Mouse (Mus musculus) fibroblast of lung, adult 2 months (primary cell): ENCODE results near the gene Nceh1.
"Not testable (repeated sequence)": the region's sequence is repeated elsewhere in the genome, so short reads cannot be mapped to it uniquely, and the experiment has no call there.

ENCODE experiments used
- DNase-seq: peaks from one replicate; pipeline ENCODE4 v3.0.0-alpha.2; 2011; ENCODE audit warnings: low read depth

The Nceh1 gene

DNA sequence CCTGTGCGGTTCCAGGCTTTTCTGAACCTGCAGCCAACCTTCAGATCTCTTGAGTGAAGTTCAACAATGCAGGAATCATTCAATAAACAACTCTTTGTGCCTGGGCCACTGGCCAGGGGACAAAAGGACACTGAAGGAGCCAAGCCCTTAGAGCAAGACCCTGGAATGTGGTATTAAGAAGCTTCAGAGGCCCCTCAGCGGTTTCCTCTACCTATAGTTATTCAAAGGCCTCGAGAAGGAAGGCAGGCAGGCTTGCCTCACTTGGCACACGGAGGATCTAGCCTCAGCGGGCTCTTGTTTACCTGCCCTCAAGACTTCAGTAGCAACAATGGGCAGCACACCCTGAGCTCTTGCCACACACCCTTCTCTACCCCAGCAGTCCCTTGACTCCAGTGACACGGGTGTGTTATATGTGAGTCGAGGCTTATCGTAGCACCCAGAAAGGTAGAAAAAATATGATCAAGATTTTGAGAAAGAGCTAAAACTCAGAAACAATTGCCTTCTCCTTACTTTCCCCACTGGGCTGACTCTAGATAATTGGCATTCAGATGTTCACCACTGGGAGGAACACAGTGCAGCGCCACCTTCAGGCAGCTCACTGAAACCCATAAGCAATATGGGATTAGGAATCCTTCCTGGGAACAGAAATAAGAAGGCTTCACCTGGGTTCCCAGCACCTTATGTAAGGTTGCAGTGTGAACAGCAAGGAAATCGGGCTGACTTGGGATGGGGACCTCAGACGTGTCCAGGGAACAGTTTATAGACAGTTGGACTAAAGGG, 46.0 kb downstream of the Nceh1 start:
- no peak for DNase-seq

DNA sequence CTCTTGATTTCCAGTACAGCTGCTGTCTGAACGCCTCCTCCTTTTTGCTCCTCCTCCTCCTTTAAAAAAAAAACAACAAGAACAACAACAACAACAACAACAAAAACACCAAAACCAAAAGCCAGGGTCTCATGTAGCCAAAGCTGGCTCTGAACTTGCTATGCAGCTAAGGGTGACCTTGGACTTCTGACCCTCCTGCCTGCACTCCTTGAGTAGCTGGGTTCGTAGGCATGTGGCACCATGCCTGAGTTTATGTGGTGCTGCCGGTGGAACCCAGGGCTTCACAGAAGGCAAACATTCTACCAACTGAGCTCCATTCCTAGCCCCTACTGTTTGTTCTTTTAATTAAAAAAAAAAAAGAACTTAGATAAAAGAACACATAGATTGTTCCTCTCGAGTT, 50.6 kb downstream of the Nceh1 start:
- DNase-seq = no peak

DNA sequence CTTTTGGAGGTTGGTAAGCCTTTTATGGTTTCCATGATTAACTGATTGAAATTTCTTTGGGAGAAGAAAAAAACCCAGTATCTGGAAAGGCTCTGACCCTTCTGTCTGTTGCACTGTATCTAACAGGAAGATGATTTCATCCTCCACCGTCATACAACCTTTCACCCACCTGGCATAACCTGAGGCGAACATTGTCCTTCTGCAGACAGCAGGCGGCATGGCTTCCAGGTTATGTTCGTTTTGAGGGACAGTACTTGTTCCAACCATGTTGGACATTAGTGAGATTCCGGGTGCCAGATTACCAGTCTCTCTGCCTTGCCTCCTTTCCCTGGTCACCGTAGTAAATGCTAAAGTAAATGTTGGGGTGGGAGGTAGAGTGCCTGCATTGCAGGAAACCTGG, 51.1 kb downstream of the Nceh1 start:
- DNase-seq = no peak

DNA sequence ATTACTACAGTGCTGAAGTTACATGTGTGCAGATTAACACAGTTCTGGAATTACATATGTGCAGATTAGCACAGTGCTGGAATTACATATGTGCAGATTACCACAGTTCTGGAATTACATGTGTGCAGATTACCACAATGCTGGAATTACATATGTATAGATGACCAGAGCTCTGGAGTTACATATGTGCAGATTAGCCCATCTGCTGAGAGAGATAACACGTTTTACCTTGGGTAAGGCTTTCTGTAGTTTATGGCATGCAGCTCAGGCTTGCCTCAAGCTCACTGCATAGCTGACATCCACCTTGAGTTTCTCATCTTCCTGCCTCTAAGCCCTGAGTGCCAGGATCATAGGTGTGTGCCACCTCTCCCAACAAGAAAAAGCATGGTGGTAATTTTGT, 52.2 kb downstream of the Nceh1 start:
- DNase-seq = no peak

DNA sequence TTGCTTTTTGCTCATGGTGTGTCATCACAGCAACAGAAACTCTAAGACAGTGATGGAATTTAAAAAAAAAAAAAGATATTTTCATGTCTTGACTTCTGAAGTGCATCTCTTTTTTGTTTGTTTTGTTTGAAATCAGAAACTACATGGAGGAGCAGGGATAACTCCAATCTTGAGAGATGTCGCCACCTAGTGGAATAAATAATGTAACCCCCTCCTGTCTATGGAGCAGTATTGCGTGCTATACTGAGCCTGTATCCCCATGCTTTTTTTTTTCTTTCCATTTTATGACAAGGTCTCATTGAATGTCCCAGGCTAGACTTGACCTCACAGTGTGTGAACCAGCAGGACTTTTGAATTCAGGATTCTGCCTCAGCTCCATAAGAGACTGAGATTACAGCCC, 54.5 kb downstream of the Nceh1 start:
- DNase-seq = peak; percentile 48

DNA sequence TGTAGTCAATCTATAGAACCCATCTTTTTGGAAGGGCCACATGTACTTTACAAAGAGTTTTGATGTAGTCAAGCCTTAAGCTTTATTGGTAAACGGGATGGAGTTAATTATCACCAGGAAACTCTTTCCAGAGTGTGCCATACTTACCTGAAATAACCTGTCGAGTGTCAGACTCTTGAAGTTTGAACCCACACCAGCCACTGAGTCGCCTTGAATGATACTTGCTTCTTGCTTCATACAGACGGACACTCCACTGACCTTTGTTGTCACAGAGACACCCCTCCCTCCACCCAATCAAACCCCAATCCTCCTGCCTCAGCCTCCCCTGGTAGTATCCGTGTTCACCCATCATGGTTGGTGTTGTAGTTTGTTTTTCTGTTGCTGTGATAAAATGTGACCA, 55.8 kb downstream of the Nceh1 start:
- no peak for DNase-seq

DNA sequence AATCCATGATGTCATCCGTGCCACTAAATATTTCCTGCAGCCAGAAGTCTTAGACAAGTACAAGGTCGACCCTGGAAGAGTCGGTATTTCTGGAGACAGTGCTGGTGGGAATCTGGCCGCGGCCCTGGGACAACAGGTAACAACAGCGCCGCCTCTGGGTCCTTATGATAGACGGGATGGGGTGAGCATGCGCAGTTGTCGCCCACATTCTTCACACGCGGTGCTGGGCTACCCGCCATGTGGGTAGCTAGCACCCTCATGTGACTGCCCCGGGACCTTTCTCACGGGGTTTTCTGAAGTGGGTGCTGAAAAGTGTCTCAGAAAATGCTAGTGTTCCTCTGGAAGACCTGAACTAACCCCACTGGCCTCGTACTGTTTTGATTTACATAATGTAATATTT, 56.8 kb downstream of the Nceh1 start:
- no peak for DNase-seq

DNA sequence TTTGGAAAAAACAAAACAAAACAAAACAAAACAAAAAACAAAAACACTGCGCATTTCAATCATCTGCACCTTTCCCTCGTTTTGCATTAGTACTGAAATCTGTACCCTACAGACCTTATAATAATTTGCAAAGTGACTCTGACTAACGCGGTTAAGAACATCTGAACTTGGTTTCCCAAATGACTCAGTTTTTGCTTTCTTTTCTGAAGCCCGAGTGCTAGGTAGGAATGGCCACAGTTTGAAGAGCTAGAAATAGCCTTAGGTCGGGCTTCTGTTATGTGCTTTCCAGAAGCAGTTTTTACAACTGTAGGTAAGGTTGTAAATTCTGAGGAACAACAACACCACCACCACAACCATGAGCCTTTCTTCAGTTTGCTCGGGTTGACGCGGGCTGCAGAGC, 59.1 kb downstream of the Nceh1 start:
- no peak for DNase-seq

DNA sequence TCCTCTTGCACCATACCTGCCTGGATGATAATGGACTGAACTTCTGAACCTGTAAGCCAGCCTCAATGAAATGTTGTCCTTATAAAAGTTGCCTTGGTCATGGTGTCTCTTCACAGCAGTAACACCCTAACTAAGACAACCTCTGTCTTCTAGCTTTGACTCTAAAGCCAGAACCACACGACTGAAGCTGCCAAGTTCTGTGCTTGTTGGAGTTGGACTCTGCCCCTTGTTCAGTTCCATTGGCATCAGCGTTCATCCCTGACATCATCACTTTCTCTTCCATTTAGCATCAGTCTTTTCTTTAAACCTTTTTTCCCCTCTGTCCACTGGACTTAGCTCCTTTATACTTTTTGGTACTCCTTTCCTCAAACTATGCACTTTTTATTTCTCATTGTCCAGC, 63.4 kb downstream of the Nceh1 start:
- DNase-seq = no peak

DNA sequence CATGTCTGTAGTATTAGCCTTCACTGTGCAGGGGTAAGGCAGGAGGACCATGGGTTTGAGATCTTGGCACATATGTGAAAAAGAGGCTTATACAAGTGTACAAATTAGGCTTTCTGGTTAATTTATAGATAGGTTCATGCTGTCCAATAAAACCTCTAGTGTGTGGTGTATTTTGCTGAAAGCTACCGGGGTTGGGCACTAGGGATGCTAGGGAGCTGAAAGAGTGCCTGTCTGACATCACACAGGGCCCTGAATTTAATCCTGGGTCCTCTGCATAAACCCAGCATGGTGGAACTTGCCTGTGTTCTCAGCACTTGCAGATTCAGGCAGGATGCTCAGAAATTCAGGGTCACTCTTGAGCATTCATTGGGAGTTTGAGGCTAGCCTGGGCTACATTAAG, 65.0 kb downstream of the Nceh1 start:
- DNase-seq = no peak

DNA sequence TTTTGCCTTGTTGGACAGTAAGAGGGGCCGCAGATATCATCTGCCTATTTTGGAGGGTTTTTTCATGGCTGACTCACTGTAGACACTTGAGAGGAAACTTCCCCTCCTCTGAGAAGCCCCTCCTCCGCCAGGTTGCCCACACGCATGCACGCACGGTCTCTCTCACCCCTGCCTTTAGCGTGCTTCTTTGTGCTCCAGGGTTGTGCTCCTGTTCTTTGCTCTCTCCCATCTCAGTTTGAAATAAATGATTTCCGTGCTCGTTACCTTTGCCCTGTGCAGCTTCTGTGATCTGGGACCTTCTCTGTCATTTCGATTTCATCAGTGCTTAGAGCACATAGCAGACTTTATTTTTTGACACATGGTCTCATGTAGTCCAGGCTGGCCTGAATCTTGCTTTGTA, 66.3 kb downstream of the Nceh1 start:
- no peak for DNase-seq

DNA sequence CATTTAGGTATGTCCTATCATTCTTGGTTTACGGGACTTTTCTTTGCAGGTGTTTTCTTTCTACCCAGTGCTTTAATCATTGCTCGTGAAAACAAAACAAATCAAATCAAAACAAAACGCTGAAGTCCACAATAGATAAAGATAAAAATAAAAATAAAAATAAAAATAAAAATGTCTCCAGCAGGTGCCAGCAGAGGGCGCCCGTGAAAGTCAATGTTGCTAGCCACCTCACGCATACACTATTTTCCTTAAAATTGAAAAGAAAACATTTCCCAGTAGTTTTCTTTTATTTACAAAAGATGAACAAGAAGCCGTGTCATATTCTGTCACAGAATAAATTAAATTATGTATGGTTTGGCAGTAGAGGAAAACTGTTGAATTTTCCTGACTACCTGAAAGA, 68.2 kb downstream of the Nceh1 start:
- no peak for DNase-seq

DNA sequence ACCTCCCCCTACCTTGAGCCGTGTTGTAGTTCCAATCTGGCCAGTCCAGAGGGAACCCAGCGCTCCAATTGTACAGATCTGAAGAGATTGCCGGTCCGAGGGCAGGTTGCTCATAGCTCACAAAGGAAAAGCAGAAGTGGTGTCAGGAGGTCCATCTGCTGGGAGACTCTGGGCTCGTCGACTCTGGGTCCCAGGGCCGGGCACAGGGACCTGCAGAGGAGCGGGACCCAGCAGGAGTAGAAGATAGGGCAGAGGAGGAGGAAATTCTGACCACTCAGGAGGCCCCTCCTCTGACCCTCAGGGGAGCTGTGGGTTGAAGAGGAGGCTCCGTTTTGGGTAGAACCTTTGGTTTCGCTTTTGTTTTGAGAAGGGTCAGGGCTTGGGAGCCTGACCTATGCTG, 75.7 kb downstream of the Nceh1 start:
- DNase-seq = no peak

DNA sequence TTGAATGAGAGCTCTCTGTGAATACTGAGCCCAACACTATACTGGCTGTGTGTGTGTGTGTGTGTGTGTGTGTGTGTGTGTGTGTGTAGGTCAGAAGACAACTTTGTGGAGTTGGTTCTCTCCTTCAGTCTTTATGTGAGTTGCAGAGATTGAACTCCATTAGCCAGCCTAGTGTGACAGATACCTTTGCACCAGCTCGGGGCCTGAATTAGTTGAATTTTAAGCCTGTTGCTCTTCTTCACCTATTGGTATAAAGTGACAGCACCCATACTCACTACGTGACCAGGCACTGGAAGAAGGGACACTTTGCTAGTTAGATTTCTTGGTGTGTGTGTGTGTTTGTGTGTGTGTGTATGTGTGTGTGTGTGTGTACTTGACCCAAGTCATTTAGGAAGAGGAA, 77.6 kb downstream of the Nceh1 start:
- no peak for DNase-seq

DNA sequence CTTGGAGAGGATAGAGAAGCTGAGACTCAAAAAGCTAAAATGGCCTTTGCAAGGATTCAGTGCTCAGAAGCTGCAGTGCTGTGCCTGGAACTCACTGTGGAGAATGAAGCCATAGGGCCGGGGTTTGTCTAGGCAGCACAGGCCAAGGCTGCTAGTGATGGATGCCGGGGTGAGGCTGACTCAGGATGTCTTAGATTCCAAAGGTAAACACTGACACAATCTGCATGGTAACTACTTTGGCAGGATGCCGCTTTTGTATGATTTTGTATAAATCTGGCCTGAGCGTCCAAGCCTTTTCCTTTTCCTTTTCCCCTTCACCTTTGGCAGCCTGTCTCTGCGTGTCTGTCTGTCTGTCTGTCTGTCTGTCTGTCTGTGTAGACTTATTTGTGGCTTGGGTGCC, 84.6 kb downstream of the Nceh1 start:
- DNase-seq = no peak

DNA sequence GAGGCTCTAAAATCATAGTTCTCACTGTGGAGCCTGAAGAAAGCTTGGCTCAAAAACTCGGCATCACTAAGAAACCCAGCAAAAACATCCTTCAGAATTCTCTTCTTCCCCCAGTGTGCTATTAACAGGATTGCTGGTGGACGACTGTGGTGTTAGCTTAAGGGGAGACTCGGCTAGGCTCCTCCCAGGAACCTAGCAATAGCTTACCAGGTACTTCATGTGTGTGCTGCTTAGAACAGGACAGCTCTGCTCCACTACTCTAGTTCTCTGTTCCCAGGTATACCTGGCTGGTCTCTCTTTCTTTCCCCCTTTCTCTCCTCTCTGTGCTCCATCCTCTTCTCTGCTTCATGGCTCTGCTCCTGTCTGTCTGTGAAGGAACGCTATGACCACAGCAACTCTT, 85.1 kb downstream of the Nceh1 start:
- DNase-seq = no peak

DNA sequence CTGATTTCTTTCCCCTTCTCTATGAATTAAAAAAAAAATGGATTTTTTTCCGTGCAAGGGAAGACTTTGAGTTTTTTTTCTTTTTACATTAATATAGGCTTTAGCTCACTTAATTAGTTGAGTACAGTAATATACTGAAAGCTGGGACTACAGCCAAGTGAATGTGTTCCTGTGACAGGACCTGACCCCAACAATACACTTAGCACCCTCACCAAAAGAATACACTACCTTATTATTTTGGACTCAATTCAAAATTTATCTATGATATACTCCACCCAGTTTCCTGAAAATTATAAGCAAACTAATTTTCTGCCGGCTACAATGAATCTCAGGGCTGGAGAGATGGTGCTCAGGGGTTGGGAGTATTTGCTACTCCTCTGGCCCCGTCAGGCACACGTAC, 86.4 kb downstream of the Nceh1 start:
- no peak for DNase-seq

DNA sequence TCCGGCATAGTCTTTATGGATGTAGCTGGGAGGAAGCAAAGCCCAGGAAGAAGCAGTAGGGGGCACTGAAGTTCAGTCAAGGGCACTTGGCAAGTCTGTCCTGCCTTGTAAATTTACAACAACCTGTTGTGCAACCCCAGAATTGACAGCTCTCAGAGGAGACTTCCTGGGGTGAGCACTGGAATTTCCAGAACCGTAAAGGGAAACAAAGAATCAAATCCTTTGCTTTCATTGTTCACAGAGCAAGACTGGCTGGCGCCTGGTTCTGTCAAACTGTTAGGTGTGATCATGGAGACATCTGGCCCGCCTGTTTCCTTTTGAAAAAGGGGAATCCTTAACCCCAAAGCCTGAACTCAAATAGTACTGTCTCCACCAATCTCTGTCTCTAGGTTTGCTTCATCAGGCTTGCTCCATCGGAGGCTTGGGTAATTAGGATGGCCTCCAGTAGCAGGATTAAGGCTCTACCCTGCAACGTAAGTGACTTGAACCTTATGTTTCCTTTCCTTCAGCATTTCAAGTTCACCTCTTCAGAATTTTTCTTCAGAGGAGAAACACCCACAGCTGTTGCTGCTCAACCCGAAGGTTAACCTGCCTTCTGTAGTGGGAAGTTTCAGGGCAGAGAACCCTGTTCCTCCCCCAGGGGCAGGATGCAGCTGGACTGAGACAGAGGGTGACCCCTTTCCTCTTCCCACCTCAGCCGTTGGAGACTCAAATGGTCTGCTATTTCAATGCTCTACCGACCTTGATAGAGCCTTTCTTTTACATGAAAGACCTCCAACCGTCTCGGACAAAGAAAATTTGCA, 87.6 kb downstream of the Nceh1 start:
- peak; percentile 43 for DNase-seq

DNA sequence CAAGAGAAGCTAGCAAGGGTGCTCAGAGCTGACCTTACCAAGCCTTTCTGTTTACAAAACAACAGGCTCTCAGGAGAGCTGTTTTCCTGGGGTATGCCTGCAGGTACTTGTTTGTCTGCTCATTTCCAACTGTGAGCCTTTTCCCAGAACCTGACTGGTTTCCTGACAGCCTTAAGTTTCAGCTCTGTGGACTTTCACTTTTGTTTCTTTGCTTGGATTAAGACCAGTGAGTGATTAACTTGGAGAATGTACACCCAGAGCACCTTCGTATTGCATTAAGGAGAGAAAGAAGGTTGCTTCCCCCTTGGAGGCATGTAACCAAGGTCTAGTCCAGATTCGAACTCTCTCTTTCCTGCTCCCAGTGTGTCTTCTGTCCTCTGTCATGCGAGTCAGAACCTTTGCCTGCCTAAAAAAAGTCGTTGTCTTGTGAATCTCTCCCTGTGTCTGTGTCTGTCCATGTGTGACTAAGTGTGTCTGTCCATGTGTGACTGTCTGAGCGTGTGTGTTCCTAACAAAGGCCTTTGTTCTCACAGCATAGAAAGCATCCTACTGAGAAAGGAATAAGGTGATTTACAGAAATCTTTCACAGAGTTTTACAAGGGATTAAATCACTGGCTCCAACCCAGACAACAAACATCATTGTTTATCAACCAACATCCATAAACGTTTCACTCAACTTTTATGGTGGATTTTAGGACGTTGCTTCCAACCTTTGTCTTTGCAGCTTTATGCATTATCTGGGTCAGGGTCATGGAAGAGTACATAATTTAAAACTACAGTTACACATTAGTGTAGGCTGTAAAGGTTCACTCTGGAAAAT, 90.4 kb downstream of the Nceh1 start:
- DNase-seq = no peak

DNA sequence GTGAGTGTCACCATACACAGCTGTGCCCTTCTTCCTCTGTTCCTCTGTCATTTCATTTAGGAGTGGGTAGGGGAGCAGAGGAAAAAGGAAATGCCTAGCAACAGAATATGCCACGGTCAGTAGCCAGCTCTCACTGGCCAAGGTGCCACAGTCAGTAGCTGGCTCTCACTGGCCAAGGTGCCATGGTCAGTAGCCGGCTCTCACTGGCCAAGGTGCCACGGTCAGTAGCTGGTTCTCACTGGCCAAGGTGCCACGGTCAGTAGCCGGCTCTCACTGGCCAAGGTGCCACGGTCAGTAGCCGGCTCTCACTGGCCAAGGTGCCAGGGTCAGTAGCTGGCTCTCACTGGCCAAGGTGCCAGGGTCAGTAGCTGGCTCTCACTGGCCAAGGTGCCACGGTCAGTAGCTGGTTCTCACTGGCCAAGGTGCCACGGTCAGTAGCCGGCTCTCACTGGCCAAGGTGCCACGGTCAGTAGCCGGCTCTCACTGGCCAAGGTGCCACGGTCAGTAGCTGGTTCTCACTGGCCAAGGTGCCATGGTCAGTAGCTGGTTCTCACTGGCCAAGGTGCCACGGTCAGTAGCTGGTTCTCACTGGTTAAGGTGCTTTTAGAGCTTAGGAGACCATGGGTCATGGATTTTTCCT, 96.6 kb downstream of the Nceh1 start:
- DNase-seq = not testable (repeated sequence)

DNA sequence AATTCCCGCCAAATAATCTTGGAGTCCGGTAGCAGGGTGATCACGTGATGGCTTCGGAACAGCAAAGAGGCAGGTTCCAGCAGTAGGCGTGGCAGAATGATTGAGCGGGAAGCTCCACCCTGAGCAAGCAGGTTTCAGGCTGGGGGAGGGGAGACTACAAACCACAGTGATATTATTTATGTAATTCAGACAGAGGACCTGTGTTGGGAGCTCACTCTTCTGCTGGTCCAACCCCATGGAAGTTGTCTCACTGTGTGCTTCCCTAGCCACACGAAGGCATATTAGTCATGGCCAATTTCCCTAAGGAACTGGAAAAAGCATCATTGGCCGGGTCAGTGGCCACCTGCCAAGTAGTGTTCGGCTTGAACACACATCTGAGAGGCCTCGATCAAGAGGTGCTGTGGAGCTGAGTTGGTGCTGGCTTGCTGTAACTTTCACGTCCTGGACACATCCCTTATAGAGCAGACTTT, 97.5 kb downstream of the Nceh1 start:
- DNase-seq = no peak

DNA sequence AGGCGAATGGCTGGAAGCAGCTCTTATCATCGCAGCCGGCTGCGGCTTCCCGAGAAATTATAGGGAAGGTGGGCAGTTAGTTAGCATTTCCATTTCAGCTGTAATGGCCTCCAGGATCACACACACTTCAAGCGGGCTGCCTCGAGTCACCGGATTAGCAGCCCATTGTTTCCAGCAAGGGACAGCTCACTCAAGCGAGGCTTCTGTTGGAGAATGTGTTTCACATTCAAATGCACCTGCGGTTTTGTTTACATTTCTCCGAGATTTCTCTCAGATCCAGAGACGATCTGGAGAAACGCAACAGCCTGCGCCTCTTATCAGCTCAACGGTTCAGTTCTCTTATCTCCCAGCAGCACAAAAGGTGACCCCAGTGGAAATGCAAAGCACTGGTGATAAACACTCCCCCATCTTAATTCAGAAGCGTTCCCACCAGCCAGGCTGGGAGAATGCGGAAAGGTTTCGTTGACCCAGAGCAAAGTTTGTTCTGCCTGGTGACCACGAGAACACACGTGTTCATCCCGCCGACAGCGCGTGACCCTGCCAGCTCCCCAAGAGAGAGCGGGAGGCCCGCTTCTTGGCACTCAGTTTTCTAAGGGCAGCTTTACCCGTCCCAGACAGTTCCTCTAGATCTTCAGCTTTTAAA, 100.4 kb downstream of the Nceh1 start:
- peak; percentile 50 for DNase-seq
